Mouse (Mus musculus): ENCODE results near the gene Btbd9. TPM values are rescaled to one million over a fixed set of nuclear protein-coding genes. Genes with fewer than 3 reads are reported as not detected.
A peak's percentile ranks its signal among the peaks of the same experiment; 100 is the strongest.

Gene Btbd9
- total and polyA plus RNA-seq, 3 experiments = 24.7 to 33.8 TPM; not detected in 1

GRCm38 (mm10) chr17:30611221-30612074, 35.2 kb upstream of the Btbd9 start:
- no peak for DNase-seq (ENCODE audit: low read depth, low spot score)
- Histone ChIP-seq H3K27ac (ENCODE audit: control insufficient read depth, low read depth, low read length) (peak overlapping the region; percentile 89), H3K4me3 (ENCODE audit: control insufficient read depth in 1 of 2, insufficient read depth in 1 of 2, low read depth in 2 of 2, low read length in 2 of 2) (peak overlapping the region; percentile 89 to 96), H3K9me3 (replicated peaks; ENCODE audit: insufficient read depth, low read length) (no peaks in the 10 kb centered on the region), H3K9ac (ENCODE audit: control insufficient read depth, low read depth, low read length, poor library complexity, severe bottlenecking) (peak overlapping the region; percentile 90), H3K4me1 (ENCODE audit: control insufficient read depth in 1 of 2, insufficient read depth in 2 of 2, low read length in 2 of 2) (peaks cover 38% of the 10 kb centered on the region in 2 experiments), H3K27me3 (ENCODE audit: control insufficient read depth in 1 of 2, insufficient read depth in 2 of 2, low read length in 2 of 2) (no peaks in the 10 kb centered on the region), H3K36me3 (ENCODE audit: control insufficient read depth in 1 of 2, insufficient read depth in 2 of 2, low read length in 2 of 2) (peaks cover 6 to 52% of the 10 kb centered on the region in 2 experiments; a peak in 3 of 4 replicates), H3K79me2 (ENCODE audit: control insufficient read depth, insufficient read depth, low read length, poor library complexity) (peaks cover 44% of the 10 kb centered on the region)
- TF ChIP-seq ETS1 (IDR thresholded peaks at IDR 0.05; ENCODE audit: low read depth, low read length) = no peak
- no peak for TF ChIP-seq MAFK (IDR thresholded peaks at IDR 0.05; ENCODE audit: borderline replicate concordance, low read depth, low read length)
- TF ChIP-seq NELFE (IDR thresholded peaks at IDR 0.05; ENCODE audit: low read depth, low read length) = no peak
- TF ChIP-seq TAL1 (IDR thresholded peaks at IDR 0.05; ENCODE audit: low read length) = no peak
- no peak for TF ChIP-seq JUND (IDR thresholded peaks at IDR 0.05; ENCODE audit: low read depth, low read length)
- no peak; the same call in 1 of the 2 replicates for TF ChIP-seq GATA1 (IDR thresholded peaks at IDR 0.05; ENCODE audit: low read depth, low read length)
- TF ChIP-seq BHLHE40 (IDR thresholded peaks at IDR 0.05; ENCODE audit: borderline replicate concordance, low read depth, low read length) = no peak
- TF ChIP-seq HCFC1 (IDR thresholded peaks at IDR 0.05; ENCODE audit: low read depth, low read length) = no peak
- no peak for TF ChIP-seq MXI1 (IDR thresholded peaks at IDR 0.05; ENCODE audit: low read depth, low read length)
- TF ChIP-seq TCF12 (IDR thresholded peaks at IDR 0.05; ENCODE audit: low read depth, low read length) = no peak
- no peak for TF ChIP-seq SMC3 (IDR thresholded peaks at IDR 0.05; ENCODE audit: low read depth, low read length)

DNA sequence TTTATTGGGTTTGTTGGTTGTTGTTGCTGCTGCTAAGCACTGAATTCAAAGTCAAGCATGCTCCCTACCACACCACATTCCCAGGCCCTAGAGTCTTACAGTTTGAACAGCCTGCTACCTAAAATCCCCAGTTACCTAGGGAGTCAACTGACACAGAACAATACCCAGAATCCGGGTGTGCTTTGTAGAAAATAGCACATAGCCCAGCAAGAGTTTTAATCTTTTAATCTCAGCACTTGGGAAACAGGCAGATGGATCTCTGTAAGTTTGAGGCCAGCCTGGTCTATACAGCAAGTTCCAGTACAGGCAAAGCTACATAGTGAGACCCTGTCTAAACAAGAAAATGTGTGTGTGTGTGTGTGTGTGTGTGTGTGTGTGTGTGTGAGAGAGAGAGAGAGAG, 34.5 kb upstream of the Btbd9 start:
- peaks cover 50% of the 10 kb centered on the region for H3K79me2 ChIP-seq (ENCODE audit: control insufficient read depth, insufficient read depth, low read length, poor library complexity)
- DNase-seq (ENCODE audit: low read depth, low spot score) = peak; percentile 58
- H3K27ac ChIP-seq (ENCODE audit: control insufficient read depth, low read depth, low read length) = peak overlapping the region; percentile 89
- H3K9me3 ChIP-seq (replicated peaks; ENCODE audit: insufficient read depth, low read length) = no peaks in the 10 kb centered on the region
- H3K36me3 ChIP-seq (ENCODE audit: control insufficient read depth in 1 of 2, insufficient read depth in 2 of 2, low read length in 2 of 2) = peaks cover 6 to 52% of the 10 kb centered on the region in 2 experiments; a peak in 3 of 4 replicates
- H3K4me3 ChIP-seq (ENCODE audit: control insufficient read depth in 1 of 2, insufficient read depth in 1 of 2, low read depth in 2 of 2, low read length in 2 of 2) = peak overlapping the region; percentile 89 to 96
- H3K4me1 ChIP-seq (ENCODE audit: control insufficient read depth in 1 of 2, insufficient read depth in 2 of 2, low read length in 2 of 2) = peaks cover 33 to 34% of the 10 kb centered on the region in 2 experiments
- H3K27me3 ChIP-seq (ENCODE audit: control insufficient read depth in 1 of 2, insufficient read depth in 2 of 2, low read length in 2 of 2) = no peaks in the 10 kb centered on the region
- TF ChIP-seq MAFK (IDR thresholded peaks at IDR 0.05; ENCODE audit: borderline replicate concordance, low read depth, low read length) (no peak), MAX (IDR thresholded peaks at IDR 0.05; ENCODE audit: low read length) (no peak), POLR2A (IDR thresholded peaks at IDR 0.05; ENCODE audit: control insufficient read depth in 1 of 2, insufficient read depth in 1 of 2, low read depth in 1 of 2, low read length in 2 of 2, poor library complexity in 1 of 2) (no peak), TAL1 (IDR thresholded peaks at IDR 0.05; ENCODE audit: low read length) (no peak), POLR2AphosphoS2 (IDR thresholded peaks at IDR 0.05; ENCODE audit: low read length) (no peak), POLR2AphosphoS5 (IDR thresholded peaks at IDR 0.05; ENCODE audit: borderline replicate concordance, low read depth, low read length) (no peak), ZC3H11A (IDR thresholded peaks at IDR 0.05; ENCODE audit: low read depth, low read length) (no peak), GABPA (IDR thresholded peaks at IDR 0.05; ENCODE audit: low read depth, low read length) (no peak), KAT2A (conservative IDR thresholded peaks at IDR 0.05; ENCODE audit: low read depth, low read length) (no peak), MYB (IDR thresholded peaks at IDR 0.05; ENCODE audit: low read depth, low read length) (no peak), ZMIZ1 (IDR thresholded peaks at IDR 0.05; ENCODE audit: low read depth, low read length) (no peak), ZKSCAN1 (IDR thresholded peaks at IDR 0.05; ENCODE audit: low read depth, low read length) (no peak), HCFC1 (IDR thresholded peaks at IDR 0.05; ENCODE audit: low read depth, low read length) (no peak), MAZ (IDR thresholded peaks at IDR 0.05; ENCODE audit: low read depth, low read length) (no peak), MYC (IDR thresholded peaks at IDR 0.05; ENCODE audit: low read depth, low read length) (no peak), E2F4 (IDR thresholded peaks at IDR 0.05; ENCODE audit: borderline replicate concordance, low read depth, low read length) (no peak), TBP (IDR thresholded peaks at IDR 0.05; ENCODE audit: low read depth, low read length) (no peak), JUND (IDR thresholded peaks at IDR 0.05; ENCODE audit: low read depth, low read length) (no peak), MXI1 (IDR thresholded peaks at IDR 0.05; ENCODE audit: low read depth, low read length) (no peak)
- H3K9ac ChIP-seq (ENCODE audit: control insufficient read depth, low read depth, low read length, poor library complexity, severe bottlenecking) = peak overlapping the region; percentile 90

Data from MEL (cell line).